In the genomic region with DNA sequence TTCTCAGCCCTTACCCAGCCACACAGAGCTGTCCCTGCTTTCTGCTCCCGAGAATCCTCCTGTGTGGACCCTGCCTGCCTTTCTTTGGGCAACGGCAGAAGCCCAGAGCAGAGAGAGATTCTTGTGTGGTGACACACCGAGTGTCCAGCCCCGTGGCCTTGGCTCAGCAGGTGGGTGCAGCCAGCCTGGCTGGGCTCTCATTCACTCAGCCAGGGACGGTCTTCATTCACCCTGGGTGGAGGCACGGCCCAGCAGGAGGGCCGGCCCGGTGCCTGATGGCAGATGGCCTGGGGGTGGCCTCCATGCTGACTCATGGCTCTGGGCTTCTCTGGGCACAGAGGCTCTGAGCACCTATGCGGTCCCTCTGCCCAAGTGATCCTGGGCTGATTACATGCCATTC, we compare ENCODE assay signal across 14 mouse cellular contexts. TPM values are rescaled to one million over a fixed set of nuclear protein-coding genes. Genes with fewer than 3 reads are reported as not detected.
DNase-seq lines count a peak whose midpoint lies in the region; ATAC-seq and TF ChIP-seq lines count a peak whose summit lies in the region.
"Had no signal": no experiment of that assay in that cellular context is flagged by ENCODE, and none has a peak within 500 bp of the region (broad histone marks: within the 10 kb centered on the region; RNA-seq: fewer than 3 reads in every experiment).

No protein-coding gene starts in this region.

- H3K4me1 ChIP-seq in hindbrain, embryonic 11.5 days (replicated peaks; ENCODE audit: control insufficient read depth, insufficient read depth, low read length): no peaks in the 10 kb centered on the region
- no peaks in the 10 kb centered on the region for H3K4me1 ChIP-seq in stomach, postnatal 0 days (replicated peaks; ENCODE audit: control insufficient read depth, insufficient read depth)
- H3K4me1 ChIP-seq: kidney, embryonic 15.5 days; limb, embryonic 13.5 days had no signal

- peak overlapping the region; percentile 95 for H3K27ac ChIP-seq in gastrocnemius, adult 2 months
- H3K27ac ChIP-seq in hindbrain, embryonic 11.5 days (ENCODE audit: low read depth, low read length): no peak overlapping the region
- H3K27ac ChIP-seq in stomach, postnatal 0 days (replicated peaks): no peak overlapping the region
- H3K27ac ChIP-seq: kidney, embryonic 15.5 days; limb, embryonic 13.5 days; neural tube, embryonic 12.5 days had no signal

- TF ChIP-seq CTCF in gastrocnemius, adult 2 months (IDR thresholded peaks at IDR 0.05): no peak
- TF ChIP-seq CTCF in stomach, postnatal 0 days (IDR thresholded peaks at IDR 0.05; ENCODE audit: low read depth): no peak

- H3K9ac ChIP-seq in hindbrain, embryonic 11.5 days (ENCODE audit: low read depth, low read length): no peak overlapping the region
- no peak overlapping the region for H3K9ac ChIP-seq in stomach, postnatal 0 days (ENCODE audit: low read length)
- H3K9ac ChIP-seq: kidney, embryonic 15.5 days; limb, embryonic 13.5 days; neural tube, embryonic 12.5 days had no signal

- DNase-seq in ovary, postnatal 36 days (ENCODE audit: low spot score): peak; percentile 53
- DNase-seq in ovary, postnatal 14 days (ENCODE audit: low spot score): no peak
- peak; percentile 89 for DNase-seq in adrenal gland, postnatal 36 days
- DNase-seq in gastrocnemius, adult 2 months: peak; percentile 93
- DNase-seq in skeletal muscle tissue, adult 2 months (ENCODE audit: low read depth, low spot score): peak; percentile 82
- no peak for DNase-seq in hindbrain, embryonic 11.5 days (ENCODE audit: low spot score)
- DNase-seq in left cerebral cortex, postnatal 4 days: no peak
- no peak for DNase-seq in stomach, postnatal 0 days (ENCODE audit: low spot score)
- DNase-seq: right cerebral cortex, postnatal 4 days; thymus, postnatal 25 days had no signal

- intact Hi-C loops in gastrocnemius, adult 2 months (cut with DNase I): loop anchor here (1.0 kb wide), 1 partner anchor 19 kb away; no protein-coding TSS in a partner anchor
- intact Hi-C loops in left cerebral cortex, postnatal 4 days (cut with DNase I): no loop called here

- no peak for TF ChIP-seq EP300 in stomach, postnatal 0 days (optimal IDR thresholded peaks at IDR 0.05)

- no peak for ATAC-seq in hindbrain, embryonic 11.5 days (ENCODE audit: low FRiP score)
- no peak for ATAC-seq in stomach, postnatal 0 days (ENCODE audit: low FRiP score, low TSS enrichment)

- H3K4me3 ChIP-seq in gastrocnemius, adult 2 months: peak overlapping the region; percentile 29; the same call in 1 of the 2 replicates
- no peak overlapping the region for H3K4me3 ChIP-seq in hindbrain, embryonic 11.5 days (ENCODE audit: low read depth, low read length)
- H3K4me3 ChIP-seq in stomach, postnatal 0 days (ENCODE audit: low read depth, low read length): no peak overlapping the region
- H3K4me3 ChIP-seq: erythroblast, embryonic 14.5 days; kidney, embryonic 15.5 days; limb, embryonic 13.5 days; neural tube, embryonic 12.5 days had no signal

- H3K36me3 ChIP-seq in hindbrain, embryonic 11.5 days (ENCODE audit: control insufficient read depth, insufficient read depth, low read length): no peaks in the 10 kb centered on the region
- no peaks in the 10 kb centered on the region for H3K36me3 ChIP-seq in stomach, postnatal 0 days (ENCODE audit: control insufficient read depth, insufficient read depth, low read length)
- H3K36me3 ChIP-seq: kidney, embryonic 15.5 days; limb, embryonic 13.5 days; neural tube, embryonic 12.5 days had no signal

- no peaks in the 10 kb centered on the region for H3K27me3 ChIP-seq in hindbrain, embryonic 11.5 days (ENCODE audit: control insufficient read depth, insufficient read depth, low read length)
- no peaks in the 10 kb centered on the region for H3K27me3 ChIP-seq in stomach, postnatal 0 days (ENCODE audit: control insufficient read depth, insufficient read depth, low read length)

- no peaks in the 10 kb centered on the region for H3K9me3 ChIP-seq in hindbrain, embryonic 11.5 days (ENCODE audit: control insufficient read depth, low read length)
- no peaks in the 10 kb centered on the region for H3K9me3 ChIP-seq in stomach, postnatal 0 days (ENCODE audit: control insufficient read depth, low read length)
- H3K9me3 ChIP-seq: kidney, embryonic 15.5 days; limb, embryonic 13.5 days; neural tube, embryonic 12.5 days had no signal

- no peak overlapping the region for H3K4me2 ChIP-seq in hindbrain, embryonic 11.5 days (replicated peaks; ENCODE audit: low read depth, low read length)
- no peak overlapping the region for H3K4me2 ChIP-seq in stomach, postnatal 0 days (replicated peaks; ENCODE audit: low read depth)
- H3K4me2 ChIP-seq: kidney, embryonic 15.5 days; limb, embryonic 13.5 days; neural tube, embryonic 12.5 days had no signal

- WGBS in hindbrain, embryonic 11.5 days: 70% methylated on average over 9 of the region's 9 CpGs
- WGBS in stomach, postnatal 0 days: 67% methylated on average over 9 of the region's 9 CpGs

RNA-seq across cellular contexts. Expression of a gene that starts 17.4 kb away (rescaled TPM):
- 10 to 100 TPM; 10.6 to 20.9 TPM for total RNA-seq in adrenal gland, postnatal 36 days (2021)
- total RNA-seq in gastrocnemius, adult 2 months (2021): 10 to 100 TPM; 21.8 to 31.9 TPM
- polyA plus RNA-seq in hindbrain, embryonic 11.5 days (2014; fragmentation: Nextera tagmentation; extraction: Ambion mirVana): 0.11 TPM in 1 of 2 replicates, not detected in the other
- total RNA-seq in left cerebral cortex, postnatal 4 days (2021): 10 to 100 TPM in 1 of 2 experiments, 1 to 10 TPM in 1; 9.4 to 10.3 TPM
- polyA plus RNA-seq in stomach, postnatal 0 days (2015; fragmentation: Nextera tagmentation; extraction: Ambion mirVana): 0.72 and 1.0 TPM in 2 replicates
- polyA plus RNA-seq: erythroblast, embryonic 14.5 days had no signal

RNA-seq across cellular contexts. Expression of a gene that starts 31.6 kb away (rescaled TPM):
- total RNA-seq in adrenal gland, postnatal 36 days (2021): 100 to 1,000 TPM; 110 to 120 TPM
- total RNA-seq in gastrocnemius, adult 2 months (2021): 10 to 100 TPM; 28.2 to 30.2 TPM
- 104 TPM in 2 replicates for polyA plus RNA-seq in hindbrain, embryonic 11.5 days (2014; fragmentation: Nextera tagmentation; extraction: Ambion mirVana)
- 10 to 100 TPM; 73.4 to 83.3 TPM for total RNA-seq in left cerebral cortex, postnatal 4 days (2021)
- polyA plus RNA-seq in stomach, postnatal 0 days (2015; fragmentation: Nextera tagmentation; extraction: Ambion mirVana): 101 and 116 TPM in 2 replicates

RNA-seq across cellular contexts. Expression of a gene that starts 32.7 kb away (rescaled TPM):
- total RNA-seq in adrenal gland, postnatal 36 days (2021): 1 to 10 TPM in 1 of 2 experiments, under 1 TPM in 1; 0.96 to 1.2 TPM
- under 1 TPM; 0.25 to 0.48 TPM for total RNA-seq in gastrocnemius, adult 2 months (2021)
- polyA plus RNA-seq in hindbrain, embryonic 11.5 days (2014; fragmentation: Nextera tagmentation; extraction: Ambion mirVana): 0.34 and 0.47 TPM in 2 replicates
- total RNA-seq in left cerebral cortex, postnatal 4 days (2021): 1 to 10 TPM in 1 of 2 experiments, under 1 TPM in 1; 0.95 to 1.7 TPM
- 1.6 and 2.5 TPM in 2 replicates for polyA plus RNA-seq in stomach, postnatal 0 days (2015; fragmentation: Nextera tagmentation; extraction: Ambion mirVana)

Comparison
In these comparisons a context has a peak if more than half of its experiments do, and no peak if none do; other contexts are left out.
1. DNase-seq: peak in ovary, postnatal 36 days (single experiment), adrenal gland, postnatal 36 days (2 of 2), gastrocnemius, adult 2 months (single experiment) and skeletal muscle tissue, adult 2 months (single experiment); none in ovary, postnatal 14 days (single experiment), hindbrain, embryonic 11.5 days (single experiment), left cerebral cortex, postnatal 4 days (single experiment) and stomach, postnatal 0 days (single experiment).